Mouse (Mus musculus): Measurements from ENCODE around the gene Hist1h2bf. TPM values are rescaled to one million over a fixed set of nuclear protein-coding genes. Genes with fewer than 3 reads are reported as not detected.

Gene Hist1h2bf
- polyA plus RNA-seq (2012; rRNA removed) = 15.9 and 25.7 TPM in 2 replicates

DNA sequence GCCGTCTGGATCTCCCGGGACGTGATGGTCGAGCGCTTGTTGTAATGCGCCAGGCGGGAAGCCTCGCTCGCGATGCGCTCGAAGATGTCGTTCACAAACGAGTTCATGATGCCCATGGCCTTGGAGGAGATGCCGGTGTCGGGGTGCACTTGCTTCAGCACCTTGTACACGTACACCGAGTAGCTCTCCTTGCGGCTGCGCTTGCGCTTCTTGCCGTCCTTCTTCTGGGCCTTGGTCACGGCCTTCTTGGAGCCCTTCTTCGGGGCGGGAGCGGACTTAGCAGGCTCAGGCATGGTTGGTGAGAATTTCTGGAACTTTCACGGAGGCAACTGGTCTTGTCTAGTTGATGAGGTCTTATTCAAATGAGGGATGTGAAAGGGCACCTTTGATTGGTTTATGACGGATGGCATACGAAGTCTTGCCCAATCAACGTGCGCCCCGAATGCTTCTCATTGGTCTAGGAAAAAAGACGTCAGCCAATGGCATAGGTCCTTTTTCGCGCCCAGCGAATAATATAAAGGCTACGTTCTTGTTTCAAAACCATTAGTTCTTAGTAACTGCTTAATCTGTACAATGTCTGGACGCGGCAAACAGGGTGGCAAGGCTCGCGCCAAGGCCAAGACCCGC, at the start of gene Hist1h2bf, which contains the start of gene Hist1h2ad:
Gene Hist1h2bf (minus strand): TSS at position 299 of the 627 bp plus-strand sequence.
Gene Hist1h2ad (plus strand): TSS at position 484 of the 627 bp plus-strand sequence.

DNA sequence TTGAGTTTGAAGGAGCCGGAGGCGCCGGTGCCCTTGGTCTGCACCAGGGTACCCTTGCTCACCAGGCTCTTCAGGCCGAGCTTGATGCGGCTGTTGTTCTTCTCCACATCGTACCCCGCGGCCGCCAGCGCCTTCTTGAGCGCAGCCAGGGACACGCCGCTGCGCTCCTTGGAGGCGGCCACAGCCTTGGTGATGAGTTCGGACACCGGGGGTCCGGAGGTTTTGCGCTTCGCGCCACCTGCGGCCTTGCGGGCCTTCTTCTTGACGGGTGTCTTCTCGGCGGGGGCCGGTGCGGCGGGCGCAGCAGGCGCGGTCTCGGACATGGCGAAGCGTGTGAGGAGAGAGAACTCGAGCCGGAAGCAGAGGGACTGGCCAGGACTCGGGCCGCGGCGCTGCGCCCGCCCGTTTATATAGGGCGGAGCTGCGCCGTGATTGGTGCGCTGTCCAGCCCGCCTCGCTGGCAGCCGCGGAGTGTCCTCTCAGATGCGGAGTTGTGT, 48.2 kb upstream of the Hist1h2bf start, which contains the start of gene Hist1h1e:
Gene Hist1h1e (minus strand): TSS at position 384 of the 497 bp plus-strand sequence.

GRCm38 (mm10) chr13:23620733-23621531, 46.9 kb upstream of the Hist1h2bf start, which contains the start of gene Hist1h2be:
TSS of gene Hist1h2be (minus strand) at chr13:23621124.

DNA sequence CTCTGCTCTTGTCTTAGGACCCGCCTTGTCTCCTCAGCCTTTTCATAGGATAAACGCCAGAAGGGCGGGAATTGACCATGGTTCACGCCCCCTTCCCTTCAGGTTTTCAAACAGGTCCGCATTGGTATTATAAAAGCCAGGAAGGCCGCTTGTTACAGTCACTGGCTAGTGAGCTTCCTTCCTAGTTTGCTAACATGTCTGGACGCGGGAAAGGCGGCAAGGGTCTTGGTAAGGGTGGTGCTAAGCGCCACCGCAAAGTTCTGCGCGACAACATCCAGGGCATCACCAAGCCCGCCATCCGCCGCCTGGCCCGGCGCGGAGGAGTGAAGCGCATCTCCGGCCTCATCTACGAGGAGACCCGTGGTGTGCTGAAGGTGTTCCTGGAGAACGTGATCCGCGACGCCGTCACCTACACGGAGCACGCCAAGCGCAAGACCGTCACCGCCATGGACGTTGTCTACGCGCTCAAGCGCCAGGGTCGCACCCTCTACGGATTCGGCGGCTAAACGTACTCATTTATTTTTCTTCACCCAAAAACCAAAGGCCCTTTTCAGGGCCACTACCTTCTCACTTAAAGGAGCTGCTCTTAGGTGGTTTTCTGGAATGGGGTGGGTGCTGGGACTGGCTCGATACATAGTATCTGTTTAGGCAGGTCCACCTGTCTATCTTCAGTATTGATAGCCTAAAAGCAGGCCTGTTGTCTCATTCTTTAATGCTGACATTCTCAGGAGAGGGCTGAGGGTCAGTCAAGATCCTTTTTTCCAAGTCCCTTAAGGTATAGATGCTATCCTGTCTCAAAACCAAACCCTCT, 7.6 kb upstream of the Hist1h2bf start, which contains the start of gene Hist1h4d:
Gene Hist1h4d (plus strand): TSS at position 191 of the 811 bp plus-strand sequence.

GRCm38 (mm10) chr13:23575271-23575851, 1.4 kb upstream of the Hist1h2bf start, which contains the start of gene Hist1h3d:
TSS of gene Hist1h3d (plus strand) at chr13:23575763.

GRCm38 (mm10) chr13:23571022-23571503, 2.9 kb downstream of the Hist1h2bf start, which contains the start of the genes Hist1h2ae and Hist1h2bg:
TSS of gene Hist1h2ae (minus strand) at chr13:23571220.
TSS of gene Hist1h2bg (plus strand) at chr13:23571396.

GRCm38 (mm10) chr13:23561883-23562659, 11.9 kb downstream of the Hist1h2bf start, which contains the start of gene Hist1h3e:
TSS of gene Hist1h3e (minus strand) at chr13:23562369.

GRCm38 (mm10) chr13:23552962-23553361, 21.0 kb downstream of the Hist1h2bf start, which contains the start of gene Hist1h1d:
TSS of gene Hist1h1d (plus strand) at chr13:23553262.

DNA sequence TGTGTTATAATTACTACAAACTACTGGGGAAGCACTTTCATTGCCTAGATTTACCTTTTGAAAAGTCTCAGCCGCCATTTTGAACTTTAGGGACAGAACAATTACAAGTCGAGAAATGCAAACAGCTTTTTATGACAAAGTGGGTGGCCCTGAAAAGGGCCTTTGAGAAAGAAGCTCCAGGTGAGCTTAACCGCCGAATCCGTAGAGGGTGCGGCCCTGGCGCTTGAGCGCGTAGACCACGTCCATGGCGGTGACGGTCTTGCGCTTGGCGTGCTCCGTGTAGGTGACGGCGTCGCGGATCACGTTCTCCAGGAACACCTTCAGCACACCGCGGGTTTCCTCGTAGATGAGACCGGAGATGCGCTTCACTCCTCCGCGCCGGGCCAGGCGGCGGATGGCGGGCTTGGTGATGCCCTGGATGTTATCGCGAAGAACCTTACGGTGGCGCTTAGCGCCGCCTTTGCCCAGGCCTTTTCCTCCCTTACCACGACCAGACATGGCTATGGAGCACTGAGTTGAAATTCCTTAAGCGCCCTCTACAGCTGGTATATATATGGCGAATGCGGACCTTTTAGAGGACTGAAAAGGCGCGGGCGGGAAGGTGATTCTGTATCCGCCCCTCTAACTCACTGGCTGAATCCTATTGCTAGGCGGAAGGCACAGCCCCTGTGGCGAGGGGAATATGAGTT, 22.7 kb downstream of the Hist1h2bf start, which contains the start of gene Hist1h4f:
Gene Hist1h4f (minus strand): TSS at position 503 of the 689 bp plus-strand sequence.

GRCm38 (mm10) chr13:23543965-23544786, 29.8 kb downstream of the Hist1h2bf start, which contains the start of gene Hist1h3f:
TSS of gene Hist1h3f (plus strand) at chr13:23544052.

GRCm38 (mm10) chr13:23542999-23543607, 30.9 kb downstream of the Hist1h2bf start, which contains the start of gene Hist1h2bh:
TSS of gene Hist1h2bh (minus strand) at chr13:23543392.

GRCm38 (mm10) chr13:23535137-23536075, 38.6 kb downstream of the Hist1h2bf start, which contains the start of gene Hist1h3g:
TSS of gene Hist1h3g (plus strand) at chr13:23535422.

DNA sequence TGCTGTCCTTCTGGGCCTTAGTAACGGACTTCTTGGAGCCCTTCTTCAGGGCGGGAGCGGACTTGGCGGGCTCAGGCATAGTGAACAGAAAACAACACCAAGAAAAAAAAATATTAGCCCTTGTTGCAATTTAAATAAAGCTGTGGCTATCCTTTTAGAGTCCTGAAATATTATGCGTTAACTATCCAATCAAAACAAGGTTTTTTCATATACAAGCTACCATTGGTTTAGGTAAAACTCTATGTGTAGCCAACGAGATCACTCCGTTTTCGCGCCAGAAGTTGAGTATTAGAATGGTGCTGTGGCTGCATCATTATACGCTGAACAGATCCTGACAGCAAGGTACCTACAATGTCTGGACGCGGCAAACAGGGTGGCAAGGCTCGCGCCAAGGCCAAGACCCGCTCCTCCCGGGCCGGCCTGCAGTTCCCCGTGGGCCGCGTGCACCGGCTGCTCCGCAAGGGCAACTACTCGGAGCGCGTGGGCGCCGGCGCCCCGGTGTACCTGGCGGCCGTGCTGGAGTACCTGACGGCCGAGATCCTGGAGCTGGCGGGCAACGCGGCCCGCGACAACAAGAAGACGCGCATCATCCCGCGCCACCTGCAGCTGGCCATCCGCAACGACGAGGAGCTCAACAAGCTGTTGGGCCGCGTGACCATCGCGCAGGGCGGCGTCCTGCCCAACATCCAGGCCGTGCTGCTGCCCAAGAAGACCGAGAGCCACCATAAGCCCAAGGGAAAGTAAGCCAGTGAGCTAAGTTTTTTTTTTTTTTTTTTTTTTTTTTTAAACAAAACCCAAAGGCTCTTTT, 40.2 kb downstream of the Hist1h2bf start, which contains the start of gene Hist1h2af:
Gene Hist1h2af (plus strand): TSS at position 347 of the 808 bp plus-strand sequence.

GRCm38 (mm10) chr13:23530901-23531875, 42.8 kb downstream of the Hist1h2bf start, which contains the start of gene Hist1h4h:
TSS of gene Hist1h4h (plus strand) at chr13:23531050.

All from ovary, adult 2 months (tissue).